Mouse (Mus musculus) limb, embryonic 15.5 days (tissue): ENCODE results near the gene Sept6. TPM values are rescaled to one million over a fixed set of nuclear protein-coding genes. Genes with fewer than 3 reads are reported as not detected.

ENCODE experiments used
- polyA plus RNA-seq: library from polyadenylated mRNA; unstranded; fragments of >200 nt; fragmentation: Nextera tagmentation; extraction: Ambion mirVana; gene quantifications from 2 replicates; pipeline ENCODE4 v1.2.1, GENCODE M21; 2015

Sept6 gene
- polyA plus RNA-seq, 1 experiment from 2014 or later = 43.9 TPM

Other genes with a start within 250 kb of the Sept6 start
- gene Slc25a43, start 248.1 kb downstream of the Sept6 start, polyA plus RNA-seq = 3.8 and 4.9 TPM in 2 replicates
- gene Slc25a5, start 196.1 kb downstream of the Sept6 start, polyA plus RNA-seq = 508 and 523 TPM in 2 replicates
- 114 and 121 TPM in 2 replicates for gene Ube2a, start 117.9 kb downstream of the Sept6 start, polyA plus RNA-seq
- 30.4 and 31.7 TPM in 2 replicates for gene C330007P06Rik, start 117.7 kb downstream of the Sept6 start, polyA plus RNA-seq
- gene Nkrf, start 88.9 kb downstream of the Sept6 start, polyA plus RNA-seq = 1.2 and 1.3 TPM in 2 replicates
- gene Sowahd, start 57.1 kb upstream of the Sept6 start, polyA plus RNA-seq = not detected in 2 replicates
- gene Rpl39, start 93.6 kb upstream of the Sept6 start, polyA plus RNA-seq = 405 and 591 TPM in 2 replicates
- gene Upf3b, start 118.5 kb upstream of the Sept6 start, polyA plus RNA-seq = 14.9 and 15.0 TPM in 2 replicates
- 13.8 and 14.4 TPM in 2 replicates for gene Nkap, start 135.0 kb upstream of the Sept6 start, polyA plus RNA-seq
- gene Akap14, start 177.0 kb upstream of the Sept6 start, polyA plus RNA-seq = not detected in 2 replicates
- gene Ndufa1, start 199.4 kb upstream of the Sept6 start, polyA plus RNA-seq = 385 and 433 TPM in 2 replicates
- gene Rnf113a1, start 199.5 kb upstream of the Sept6 start, polyA plus RNA-seq = 12.5 and 12.6 TPM in 2 replicates
- gene Gm9, start 219.2 kb upstream of the Sept6 start, polyA plus RNA-seq = not detected in 2 replicates
- not detected in 2 replicates for gene Rhox1, start 230.5 kb upstream of the Sept6 start, polyA plus RNA-seq